Mouse (Mus musculus) ovary, adult 2 months (tissue): Measurements from ENCODE around the gene Ccdc125. TPM values are rescaled to one million over a fixed set of nuclear protein-coding genes. Genes with fewer than 3 reads are reported as not detected.

Experiments used
- polyA plus RNA-seq: library from polyadenylated mRNA; depleted of rRNA; stranded (reverse); fragments of >200 nt; gene quantifications from 2 replicates; pipeline ENCODE4 v1.2.3, GENCODE M21; 2012; rRNA removed

The Ccdc125 gene
- polyA plus RNA-seq = 0.83 and 0.90 TPM in 2 replicates

GRCm38 (mm10) chr13:100669291-100670022 lies at the start of gene Ccdc125:
Gene Ccdc125 (plus strand): TSS chr13:100669717.

GRCm38 (mm10) chr13:100650550-100651438 lies 18.7 kb upstream of the Ccdc125 start, which contains the start of the genes Ak6 and Rad17:
Gene Ak6 (plus strand): TSS chr13:100650979.
Gene Rad17 (minus strand): TSS chr13:100651051.

GRCm38 (mm10) chr13:100651439-100652186 lies 17.9 kb upstream of the Ccdc125 start, which contains the start of gene Taf9:
Gene Taf9 (plus strand): TSS chr13:100651579.

GRCm38 (mm10) chr13:100730861-100731176 lies 61.3 kb downstream of the Ccdc125 start, which contains the start of gene Cdk7:
Gene Cdk7 (minus strand): TSS chr13:100730939.

GRCm38 (mm10) chr13:100744036-100744744 lies 74.7 kb downstream of the Ccdc125 start, which contains the start of gene Mrps36:
Gene Mrps36 (minus strand): TSS chr13:100744659.

Other genes starting within 250 kb of the Ccdc125 start
- 0.34 and 0.39 TPM in 2 replicates for gene Naip1, start 216.8 kb upstream of the Ccdc125 start, polyA plus RNA-seq
- gene Gtf2h2, start 177.1 kb upstream of the Ccdc125 start, polyA plus RNA-seq = 17.7 and 26.7 TPM in 2 replicates
- 2.0 and 2.1 TPM in 2 replicates for gene Ocln, start 117.0 kb upstream of the Ccdc125 start, polyA plus RNA-seq
- 4.5 and 4.7 TPM in 2 replicates for gene Marveld2, start 52.7 kb upstream of the Ccdc125 start, polyA plus RNA-seq
- 17.4 and 20.7 TPM in 2 replicates for gene Ak6, start 18.7 kb upstream of the Ccdc125 start, polyA plus RNA-seq
- gene Rad17, start 18.7 kb upstream of the Ccdc125 start, polyA plus RNA-seq = 2.1 TPM in 2 replicates
- gene Taf9, start 18.1 kb upstream of the Ccdc125 start, polyA plus RNA-seq = 4.1 and 6.4 TPM in 2 replicates
- gene Cdk7, start 61.2 kb downstream of the Ccdc125 start, polyA plus RNA-seq = 12.4 and 15.0 TPM in 2 replicates
- gene Mrps36, start 74.9 kb downstream of the Ccdc125 start, polyA plus RNA-seq = 15.4 and 22.5 TPM in 2 replicates
- gene Cenph, start 106.2 kb downstream of the Ccdc125 start, polyA plus RNA-seq = 0.12 and 0.97 TPM in 2 replicates
- 15.8 and 23.9 TPM in 2 replicates for gene Ccnb1, start 116.9 kb downstream of the Ccdc125 start, polyA plus RNA-seq
- 26.6 and 34.1 TPM in 2 replicates for gene Slc30a5, start 163.7 kb downstream of the Ccdc125 start, polyA plus RNA-seq